Mouse (Mus musculus): ENCODE measurements around the gene Ppm1h.

DNA sequence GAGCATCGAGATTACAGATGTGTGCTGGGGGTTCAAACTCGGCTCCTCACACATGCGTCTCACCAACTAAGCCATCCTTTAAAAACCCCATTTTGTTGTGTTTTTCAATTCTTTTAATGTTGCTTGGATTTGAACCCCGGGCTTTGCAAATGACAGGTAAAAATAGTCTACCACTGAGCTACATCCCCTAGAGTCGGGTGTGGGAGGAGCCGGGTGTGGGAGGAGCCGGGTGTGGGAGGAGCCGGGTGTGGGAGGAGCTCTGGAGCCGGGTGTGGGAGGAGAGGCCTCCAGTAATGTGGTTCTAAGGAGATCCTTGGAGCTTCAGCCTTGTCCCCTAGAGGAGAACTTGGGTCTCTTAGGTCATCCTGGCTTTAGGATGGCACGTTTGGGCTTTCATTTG is 152.1 kb downstream of the Ppm1h start:
- no peak for TF ChIP-seq POLR2A (IDR thresholded peaks at IDR 0.05; ENCODE audit: extremely low read depth, insufficient read depth, low read length)
- no peak for TF ChIP-seq CTCF (IDR thresholded peaks at IDR 0.05; ENCODE audit: extremely low read depth, insufficient read depth, low read length)

Data from cortical plate, adult 2 months (tissue).